Mouse (Mus musculus): ENCODE data around the gene Olfr338. TPM values are rescaled to one million over a fixed set of nuclear protein-coding genes. Genes with fewer than 3 reads are reported as not detected.

Gene Olfr338
- polyA plus RNA-seq (2014; fragmentation: Illumina TruSeq; extraction: RNeasy Lipid Tissue Mini Kit (QIAGEN cat#74804); ENCODE audit: low read depth, low replicate concordance), result not detected

DNA sequence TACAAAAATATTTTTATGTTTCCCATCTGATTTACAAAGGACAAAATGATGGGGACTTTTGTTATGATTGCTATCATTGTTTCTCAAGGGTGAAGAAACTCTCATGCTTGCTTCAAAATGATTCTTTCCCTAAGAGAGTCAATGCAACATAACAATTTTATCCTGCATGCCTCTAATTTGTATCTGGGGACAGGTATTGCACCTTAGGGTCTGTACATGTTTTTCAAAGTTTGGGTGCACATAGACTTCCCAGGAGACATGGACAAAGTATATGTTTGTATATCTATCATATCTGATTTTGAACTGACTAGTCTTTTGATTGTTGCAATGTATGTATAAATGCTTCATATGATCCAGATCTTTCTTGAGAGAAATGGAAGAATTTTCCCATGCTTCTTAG lies at the start of gene Olfr338:
TSS of gene Olfr338 (plus strand) at position 301 of the 400 bp plus-strand sequence.

DNA sequence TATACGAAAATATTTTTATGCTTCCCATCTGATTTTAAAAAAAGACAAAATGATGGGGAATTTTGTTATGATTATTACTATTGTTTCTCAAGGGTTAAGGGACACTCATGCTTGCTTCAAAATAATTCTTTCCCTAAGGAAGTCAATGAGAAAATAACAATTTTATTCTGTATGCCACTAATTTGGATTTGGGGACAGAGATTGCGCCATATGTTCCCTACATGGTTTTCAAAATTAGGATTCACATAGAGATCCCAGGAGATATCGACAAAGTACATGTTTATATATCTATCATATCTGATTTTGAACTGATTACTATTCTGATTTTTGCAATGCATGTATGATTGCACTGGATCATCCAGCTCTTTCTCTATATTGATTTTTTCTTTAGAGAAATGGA lies 45.3 kb downstream of the Olfr338 start, which contains the start of gene Olfr339:
TSS of gene Olfr339 (plus strand) at position 301 of the 400 bp plus-strand sequence.

Other genes with a start within 250 kb of the Olfr338 start
- 14.2 TPM for gene Mrrf, start 237.1 kb upstream of the Olfr338 start, polyA plus RNA-seq (2014; fragmentation: Illumina TruSeq; extraction: RNeasy Lipid Tissue Mini Kit (QIAGEN cat#74804); ENCODE audit: low read depth, low replicate concordance)
- 69.7 TPM for gene Rbm18, start 236.7 kb upstream of the Olfr338 start, polyA plus RNA-seq (2014; fragmentation: Illumina TruSeq; extraction: RNeasy Lipid Tissue Mini Kit (QIAGEN cat#74804); ENCODE audit: low read depth, low replicate concordance)
- 30.7 TPM for gene Ptgs1, start 143.1 kb upstream of the Olfr338 start, polyA plus RNA-seq (2014; fragmentation: Illumina TruSeq; extraction: RNeasy Lipid Tissue Mini Kit (QIAGEN cat#74804); ENCODE audit: low read depth, low replicate concordance)
- not detected for gene Olfr339, start 45.4 kb downstream of the Olfr338 start, polyA plus RNA-seq (2014; fragmentation: Illumina TruSeq; extraction: RNeasy Lipid Tissue Mini Kit (QIAGEN cat#74804); ENCODE audit: low read depth, low replicate concordance)
- not detected for gene Olfr340, start 79.1 kb downstream of the Olfr338 start, polyA plus RNA-seq (2014; fragmentation: Illumina TruSeq; extraction: RNeasy Lipid Tissue Mini Kit (QIAGEN cat#74804); ENCODE audit: low read depth, low replicate concordance)
- not detected for gene Olfr341, start 108.9 kb downstream of the Olfr338 start, polyA plus RNA-seq (2014; fragmentation: Illumina TruSeq; extraction: RNeasy Lipid Tissue Mini Kit (QIAGEN cat#74804); ENCODE audit: low read depth, low replicate concordance)
- not detected for gene Olfr342, start 151.5 kb downstream of the Olfr338 start, polyA plus RNA-seq (2014; fragmentation: Illumina TruSeq; extraction: RNeasy Lipid Tissue Mini Kit (QIAGEN cat#74804); ENCODE audit: low read depth, low replicate concordance)
- gene Olfr344, start 193.1 kb downstream of the Olfr338 start, polyA plus RNA-seq (2014; fragmentation: Illumina TruSeq; extraction: RNeasy Lipid Tissue Mini Kit (QIAGEN cat#74804); ENCODE audit: low read depth, low replicate concordance), result not detected

All from sigmoid colon, adult 10 weeks (tissue).